Mouse (Mus musculus) adrenal gland, postnatal 0 days (tissue): ENCODE data around the gene Daam1. TPM values are rescaled to one million over a fixed set of nuclear protein-coding genes. Genes with fewer than 3 reads are reported as not detected.

ENCODE experiments used
- polyA plus RNA-seq: library from polyadenylated mRNA; unstranded; fragments of >200 nt; fragmentation: Nextera tagmentation; extraction: Ambion mirVana; gene quantifications from 2 replicates; pipeline ENCODE4 v1.2.1, GENCODE M21; 2015

Daam1 gene
- polyA plus RNA-seq: 5.2 and 6.3 TPM in 2 replicates

DNA sequence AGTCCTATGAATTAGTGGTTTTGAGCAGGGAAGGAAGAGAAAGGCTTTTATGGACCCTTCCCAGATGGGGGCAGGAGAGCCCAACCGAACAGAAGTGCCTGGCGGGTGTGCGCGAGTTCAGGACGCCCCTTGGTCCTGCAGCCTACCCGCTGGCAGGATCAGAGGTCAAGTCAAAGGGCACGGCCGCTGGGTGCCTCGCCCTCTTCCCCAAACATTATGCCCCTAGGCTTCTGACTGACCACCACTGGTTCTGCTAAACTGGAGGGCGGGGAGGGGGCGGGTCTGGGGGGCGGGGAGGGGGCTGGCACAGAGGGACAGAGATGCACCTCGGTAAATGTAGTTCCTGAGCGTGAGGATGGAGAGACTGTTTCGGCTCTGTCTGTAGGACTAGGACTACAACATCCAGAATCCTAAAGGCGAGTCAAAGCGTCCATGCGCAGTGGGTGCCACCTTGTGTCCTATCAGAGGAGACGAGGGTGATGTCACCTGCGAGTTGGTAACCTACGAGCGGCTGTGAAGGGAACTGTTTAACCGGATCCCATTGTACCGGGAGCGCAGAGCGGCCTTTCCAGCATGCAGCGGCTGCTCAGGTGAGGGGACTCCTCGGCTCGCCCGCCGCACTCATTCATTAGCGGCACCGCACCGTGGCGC is at the start of gene Daam1:
Daam1 (plus strand) TSS at position 472 of the 651 bp plus-strand sequence.

Other genes starting within 250 kb of the Daam1 start
- 1.2 and 1.7 TPM in 2 replicates for gene Gpr135, start 240.0 kb downstream of the Daam1 start, polyA plus RNA-seq